Mouse (Mus musculus) testis, adult 2 months (tissue): ENCODE data around the gene Gm10447. TPM values are rescaled to one million over a fixed set of nuclear protein-coding genes. Genes with fewer than 3 reads are reported as not detected.

Experiments used
- H3K27ac ChIP-seq: fragments of 200-500 bp; 2 replicates; pipeline ENCODE4 v1.5.1; 2012; ENCODE audit warnings: low read depth, low read length; ENCODE audit not compliant: control insufficient read depth, insufficient read depth
- H3K27me3 ChIP-seq: fragments of 200-500 bp; 2 replicates; pipeline ENCODE4 v1.6.1; 2012; ENCODE audit warnings: mild to moderate bottlenecking, low read length, moderate library complexity; ENCODE audit not compliant: control insufficient read depth, insufficient read depth
- H3K36me3 ChIP-seq: fragments of 200-500 bp; 2 replicates; pipeline ENCODE4 v1.6.1; 2012; ENCODE audit warnings: mild to moderate bottlenecking, low read length; ENCODE audit not compliant: control insufficient read depth, insufficient read depth
- H3K4me1 ChIP-seq: fragments of 200-500 bp; 2 replicates; pipeline ENCODE4 v1.6.1; 2012; ENCODE audit warnings: low read length; ENCODE audit not compliant: control insufficient read depth, insufficient read depth
- H3K4me3 ChIP-seq: fragments of 200-500 bp; 2 replicates; pipeline ENCODE4 v1.5.1; 2012; ENCODE audit warnings: low read depth, mild to moderate bottlenecking, low read length, moderate library complexity, mixed read lengths; ENCODE audit not compliant: control insufficient read depth
- CTCF ChIP-seq: fragments of 200-500 bp; IDR thresholded peaks from 2 replicates; pipeline ENCODE4 v1.5.1; 2012; ENCODE audit warnings: low read depth, mild to moderate bottlenecking, inconsistent platforms, low read length, moderate library complexity; ENCODE audit not compliant: control insufficient read depth, insufficient read depth, insufficient replicate concordance
- POLR2A ChIP-seq: fragments of 200-500 bp; IDR thresholded peaks from 2 replicates; pipeline ENCODE4 v1.6.1; 2012; ENCODE audit warnings: low read depth, mild to moderate bottlenecking, inconsistent platforms, low read length, moderate library complexity; ENCODE audit not compliant: control insufficient read depth
- polyA plus RNA-seq: library from polyadenylated mRNA; depleted of rRNA; stranded (reverse); fragments of >200 nt; gene quantifications from 2 replicates; pipeline ENCODE4 v1.2.3, GENCODE M21; 2012

The Gm10447 gene
- polyA plus RNA-seq, 1 experiment = 0.05 TPM

- TF ChIP-seq CTCF = no peak
- TF ChIP-seq POLR2A = no peak
- Histone ChIP-seq H3K4me3 (no peak overlapping the region), H3K27me3 (no peaks in the 10 kb centered on the region), H3K27ac (no peak overlapping the region), H3K4me1 (no peaks in the 10 kb centered on the region), H3K36me3 (no peaks in the 10 kb centered on the region)
Measured at GRCm38 (mm10) chr11:53450070-53450705, 6.7 kb downstream of the Gm10447 start.

GRCm38 (mm10) chr11:53448529-53448928 is 8.4 kb downstream of the Gm10447 start:
- no peak overlapping the region for H3K4me3 ChIP-seq
- no peak overlapping the region for H3K27ac ChIP-seq
- no peaks in the 10 kb centered on the region for H3K36me3 ChIP-seq
- TF ChIP-seq POLR2A (no peak), CTCF (no peak)
- H3K27me3 ChIP-seq = no peaks in the 10 kb centered on the region
- no peaks in the 10 kb centered on the region for H3K4me1 ChIP-seq

- H3K27ac ChIP-seq = no peak overlapping the region
- no peaks in the 10 kb centered on the region for H3K4me1 ChIP-seq
- TF ChIP-seq POLR2A (no peak), CTCF (no peak)
- no peaks in the 10 kb centered on the region for H3K36me3 ChIP-seq
- no peak overlapping the region for H3K4me3 ChIP-seq
- no peaks in the 10 kb centered on the region for H3K27me3 ChIP-seq
Measured at GRCm38 (mm10) chr11:53447996-53448395, 8.9 kb downstream of the Gm10447 start.

GRCm38 (mm10) chr11:53446183-53446582 is 10.7 kb downstream of the Gm10447 start:
- TF ChIP-seq POLR2A (no peak), CTCF (no peak)
- no peaks in the 10 kb centered on the region for H3K36me3 ChIP-seq
- H3K4me3 ChIP-seq = no peak overlapping the region
- H3K27me3 ChIP-seq = no peaks in the 10 kb centered on the region
- peak overlapping the region; percentile 39; the same call in 1 of the 2 replicates for H3K27ac ChIP-seq
- no peaks in the 10 kb centered on the region for H3K4me1 ChIP-seq

GRCm38 (mm10) chr11:53445562-53445961 is 11.3 kb downstream of the Gm10447 start:
- Histone ChIP-seq H3K4me3 (no peak overlapping the region), H3K4me1 (no peaks in the 10 kb centered on the region), H3K27ac (no peak overlapping the region; the same call in 1 of the 2 replicates), H3K36me3 (no peaks in the 10 kb centered on the region), H3K27me3 (no peaks in the 10 kb centered on the region)
- TF ChIP-seq CTCF (no peak), POLR2A (no peak)

GRCm38 (mm10) chr11:53443861-53444260 is 13.0 kb downstream of the Gm10447 start:
- no peaks in the 10 kb centered on the region for H3K36me3 ChIP-seq
- H3K27ac ChIP-seq = no peak overlapping the region
- H3K27me3 ChIP-seq = no peaks in the 10 kb centered on the region
- no peak overlapping the region for H3K4me3 ChIP-seq
- peak; percentile 17; the same call in 1 of the 2 replicates for TF ChIP-seq CTCF
- no peak for TF ChIP-seq POLR2A
- H3K4me1 ChIP-seq = no peaks in the 10 kb centered on the region

GRCm38 (mm10) chr11:53441921-53442320 is 15.0 kb downstream of the Gm10447 start:
- TF ChIP-seq POLR2A = peak; percentile 41; the same call in 1 of the 2 replicates
- no peak for TF ChIP-seq CTCF
- Histone ChIP-seq H3K4me3 (no peak overlapping the region), H3K4me1 (no peaks in the 10 kb centered on the region), H3K27ac (no peak overlapping the region), H3K36me3 (no peaks in the 10 kb centered on the region), H3K27me3 (no peaks in the 10 kb centered on the region)

- Histone ChIP-seq H3K4me3 (no peak overlapping the region), H3K27me3 (no peaks in the 10 kb centered on the region), H3K27ac (no peak overlapping the region), H3K4me1 (peaks cover 2% of the 10 kb centered on the region), H3K36me3 (no peaks in the 10 kb centered on the region)
- no peak for TF ChIP-seq POLR2A
- TF ChIP-seq CTCF = no peak
Measured at GRCm38 (mm10) chr11:53436338-53436737, 20.6 kb downstream of the Gm10447 start.
